Mouse (Mus musculus) testis, adult 2 months (tissue): ENCODE data around the gene Serpina1f. TPM values are rescaled to one million over a fixed set of nuclear protein-coding genes. Genes with fewer than 3 reads are reported as not detected.

ENCODE experiments used
- H3K27ac ChIP-seq: fragments of 200-500 bp; 2 replicates; pipeline ENCODE4 v1.5.1; 2012; ENCODE audit warnings: low read depth, low read length; ENCODE audit not compliant: control insufficient read depth, insufficient read depth
- H3K27me3 ChIP-seq: fragments of 200-500 bp; 2 replicates; pipeline ENCODE4 v1.6.1; 2012; ENCODE audit warnings: mild to moderate bottlenecking, low read length, moderate library complexity; ENCODE audit not compliant: control insufficient read depth, insufficient read depth
- H3K36me3 ChIP-seq: fragments of 200-500 bp; 2 replicates; pipeline ENCODE4 v1.6.1; 2012; ENCODE audit warnings: mild to moderate bottlenecking, low read length; ENCODE audit not compliant: control insufficient read depth, insufficient read depth
- H3K4me1 ChIP-seq: fragments of 200-500 bp; 2 replicates; pipeline ENCODE4 v1.6.1; 2012; ENCODE audit warnings: low read length; ENCODE audit not compliant: control insufficient read depth, insufficient read depth
- H3K4me3 ChIP-seq: fragments of 200-500 bp; 2 replicates; pipeline ENCODE4 v1.5.1; 2012; ENCODE audit warnings: low read depth, mild to moderate bottlenecking, low read length, moderate library complexity, mixed read lengths; ENCODE audit not compliant: control insufficient read depth
- CTCF ChIP-seq: fragments of 200-500 bp; IDR thresholded peaks from 2 replicates; pipeline ENCODE4 v1.5.1; 2012; ENCODE audit warnings: low read depth, mild to moderate bottlenecking, inconsistent platforms, low read length, moderate library complexity; ENCODE audit not compliant: control insufficient read depth, insufficient read depth, insufficient replicate concordance
- POLR2A ChIP-seq: fragments of 200-500 bp; IDR thresholded peaks from 2 replicates; pipeline ENCODE4 v1.6.1; 2012; ENCODE audit warnings: low read depth, mild to moderate bottlenecking, inconsistent platforms, low read length, moderate library complexity; ENCODE audit not compliant: control insufficient read depth
- polyA plus RNA-seq: library from polyadenylated mRNA; depleted of rRNA; stranded (reverse); fragments of >200 nt; gene quantifications from 2 replicates; pipeline ENCODE4 v1.2.3, GENCODE M21; 2012

Serpina1f gene
- polyA plus RNA-seq, 1 experiment = 1.1 TPM

DNA sequence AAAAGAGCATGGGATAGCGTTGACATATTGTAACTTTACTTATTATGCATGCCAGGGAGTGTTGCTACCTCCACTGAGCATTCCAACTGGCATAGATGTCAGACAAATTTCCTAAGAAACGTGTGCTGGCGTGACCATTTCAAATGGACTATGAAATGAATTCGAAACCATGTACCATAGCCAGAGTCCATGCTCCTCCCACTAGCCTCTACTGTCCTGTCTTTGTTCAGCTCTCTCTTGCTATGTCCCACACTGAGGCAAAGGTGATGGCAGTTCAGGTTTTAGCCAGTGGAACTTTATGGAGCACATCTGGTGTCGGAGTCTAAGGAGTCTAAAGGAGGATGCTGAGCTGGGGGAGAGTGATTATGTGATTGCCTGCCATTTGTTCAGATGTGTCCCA, 35.3 kb downstream of the Serpina1f start:
- Histone ChIP-seq H3K4me1 (no peaks in the 10 kb centered on the region), H3K27ac (no peak overlapping the region), H3K4me3 (no peak overlapping the region), H3K27me3 (no peaks in the 10 kb centered on the region), H3K36me3 (no peaks in the 10 kb centered on the region)
- TF ChIP-seq POLR2A (no peak), CTCF (no peak)

DNA sequence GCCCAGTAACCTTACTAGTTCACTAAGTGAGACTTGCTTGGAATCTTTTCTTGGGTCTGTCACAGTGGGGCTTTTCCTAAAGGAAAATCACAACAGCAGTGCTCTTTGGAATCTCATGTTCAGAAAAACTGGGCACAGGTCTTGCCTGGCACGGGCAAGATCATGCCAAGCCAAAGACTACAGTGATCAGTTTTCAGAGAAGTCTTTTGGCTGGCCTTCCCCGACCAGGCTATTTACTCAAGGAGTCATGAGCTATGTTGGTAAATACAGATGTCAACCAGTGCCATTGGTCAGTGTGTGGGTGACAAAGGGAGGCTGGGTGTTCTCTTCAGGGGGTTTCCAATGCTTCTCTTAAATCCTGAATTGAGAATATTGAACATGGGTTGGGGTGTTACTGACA, 36.2 kb downstream of the Serpina1f start:
- Histone ChIP-seq H3K36me3 (no peaks in the 10 kb centered on the region), H3K27me3 (no peaks in the 10 kb centered on the region), H3K4me3 (no peak overlapping the region), H3K4me1 (no peaks in the 10 kb centered on the region), H3K27ac (no peak overlapping the region)
- TF ChIP-seq CTCF (no peak), POLR2A (no peak)

GRCm38 (mm10) chr12:103657991-103658390, 37.3 kb downstream of the Serpina1f start:
- TF ChIP-seq POLR2A (no peak), CTCF (no peak)
- no peak overlapping the region for H3K4me3 ChIP-seq

GRCm38 (mm10) chr12:103656848-103657626, 38.3 kb downstream of the Serpina1f start, which contains the start of gene Serpina6:
TSS of gene Serpina6 (minus strand) at chr12:103657212.
- H3K36me3 ChIP-seq = no peaks in the 10 kb centered on the region
- H3K27me3 ChIP-seq = no peaks in the 10 kb centered on the region
- TF ChIP-seq CTCF = no peak
- TF ChIP-seq POLR2A = no peak
- H3K4me1 ChIP-seq = no peaks in the 10 kb centered on the region
- no peak within 1 kb of the TSS for H3K4me3 ChIP-seq
- no peak within 1 kb of the TSS for H3K27ac ChIP-seq

More at GRCm38 (mm10) chr12:103657991-103658390, 37.3 kb downstream of the Serpina1f start:
- Histone ChIP-seq H3K36me3 (no peaks in the 10 kb centered on the region), H3K27me3 (no peaks in the 10 kb centered on the region), H3K27ac (no peak overlapping the region), H3K4me1 (no peaks in the 10 kb centered on the region)

- no peak overlapping the region for H3K27ac ChIP-seq
- H3K4me1 ChIP-seq = no peaks in the 10 kb centered on the region
- no peaks in the 10 kb centered on the region for H3K27me3 ChIP-seq
- no peak for TF ChIP-seq CTCF
- no peak for TF ChIP-seq POLR2A
- H3K36me3 ChIP-seq = no peaks in the 10 kb centered on the region
- no peak overlapping the region for H3K4me3 ChIP-seq
Measured at GRCm38 (mm10) chr12:103655123-103656044, 39.9 kb downstream of the Serpina1f start.

GRCm38 (mm10) chr12:103653836-103654235, 41.5 kb downstream of the Serpina1f start:
- H3K4me3 ChIP-seq = no peak overlapping the region
- no peak overlapping the region for H3K27ac ChIP-seq
- H3K4me1 ChIP-seq = no peaks in the 10 kb centered on the region
- TF ChIP-seq POLR2A (no peak), CTCF (no peak)
- no peaks in the 10 kb centered on the region for H3K27me3 ChIP-seq
- H3K36me3 ChIP-seq = no peaks in the 10 kb centered on the region

DNA sequence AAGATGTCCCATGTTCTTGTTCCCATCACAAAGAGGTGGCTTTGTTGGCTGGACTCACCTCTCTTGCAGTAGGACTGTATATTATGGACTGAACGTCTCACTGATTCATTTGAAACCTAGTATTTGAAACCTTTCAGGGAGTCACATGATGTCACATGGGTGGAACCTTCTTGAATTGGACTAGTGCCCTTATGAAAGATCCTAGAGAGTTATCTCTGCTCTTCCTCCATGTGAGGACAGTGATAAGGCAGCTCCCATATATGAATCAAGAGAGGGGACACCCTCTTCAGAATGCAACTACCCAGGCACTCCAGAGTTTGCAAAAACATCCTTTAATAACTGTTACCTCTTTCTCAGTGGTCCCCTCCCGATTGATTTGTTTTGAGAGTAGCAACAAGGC, 49.0 kb downstream of the Serpina1f start:
- H3K4me1 ChIP-seq = no peaks in the 10 kb centered on the region
- no peak overlapping the region for H3K4me3 ChIP-seq
- no peaks in the 10 kb centered on the region for H3K36me3 ChIP-seq
- H3K27me3 ChIP-seq = no peaks in the 10 kb centered on the region
- H3K27ac ChIP-seq = no peak overlapping the region
- no peak for TF ChIP-seq CTCF
- no peak for TF ChIP-seq POLR2A
